Mouse (Mus musculus): ENCODE measurements around the gene Nol11.

DNA sequence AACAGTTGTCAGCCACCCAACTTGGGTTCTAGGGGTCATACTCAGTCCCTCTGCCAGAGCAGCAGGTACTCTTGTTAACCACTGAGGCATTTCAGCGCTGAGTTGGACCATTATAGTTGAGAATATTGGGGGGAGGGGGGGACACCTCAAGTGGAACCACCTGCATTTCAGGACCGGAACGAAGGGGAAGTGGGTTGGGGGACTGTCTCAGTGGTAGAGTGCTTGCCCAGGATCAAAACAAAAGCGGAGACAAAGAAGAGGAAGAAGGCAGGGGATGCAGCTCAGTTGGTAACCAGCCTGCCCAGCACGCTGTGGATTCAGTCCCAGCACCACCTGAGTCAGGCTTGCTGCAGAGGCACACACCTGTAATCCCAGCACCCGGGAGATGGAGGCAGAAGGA is 48.4 kb downstream of the Nol11 start:
- TF ChIP-seq CTCF (IDR thresholded peaks at IDR 0.05; ENCODE audit: borderline replicate concordance, control insufficient read depth, extremely low read depth, insufficient read depth, low read length, poor library complexity): no peak
- TF ChIP-seq POLR2A (IDR thresholded peaks at IDR 0.05; ENCODE audit: control insufficient read depth, extremely low read depth, insufficient read depth, low read length, poor library complexity): 0 out of 2 replicates have a peak, but pooled peaks have one; percentile 21

Measured in thymus, adult 2 months (tissue).